Mouse (Mus musculus) bone marrow, adult 2 months (tissue): ENCODE data around the gene Chd3. TPM values are rescaled to one million over a fixed set of nuclear protein-coding genes. Genes with fewer than 3 reads are reported as not detected.
A peak's percentile ranks its signal among the peaks of the same experiment; 100 is the strongest.

Source experiments
- H3K27ac ChIP-seq: fragments of 200-500 bp; 2 replicates; pipeline ENCODE4 v1.5.1; 2012; ENCODE audit warnings: low read depth, mild to moderate bottlenecking, control low read depth, inconsistent platforms, low read length; ENCODE audit not compliant: control insufficient read depth, poor library complexity, insufficient read depth
- H3K4me1 ChIP-seq: fragments of 200-500 bp; 2 replicates; pipeline ENCODE4 v1.6.1; 2011; ENCODE audit warnings: low read length; ENCODE audit not compliant: control insufficient read depth, insufficient read depth
- H3K4me3 ChIP-seq: fragments of 200-500 bp; replicated peaks from 2 replicates; pipeline ENCODE3; 2011; ENCODE audit warnings: mild to moderate bottlenecking, low read depth, low read length, control low read depth; ENCODE audit not compliant: control insufficient read depth
- CTCF ChIP-seq: fragments of 200-500 bp; IDR thresholded peaks from 2 replicates; pipeline ENCODE4 v1.5.1; 2011; ENCODE audit warnings: low read length, control low read depth; ENCODE audit not compliant: control insufficient read depth, insufficient read depth
- POLR2A ChIP-seq: fragments of 200-500 bp; IDR thresholded peaks from 2 replicates; pipeline ENCODE4 v1.6.1; 2011; ENCODE audit warnings: low read depth, mild to moderate bottlenecking, control low read depth, low read length, borderline replicate concordance; ENCODE audit not compliant: control insufficient read depth
- WGBS: fragments of 180-500 bp; shearing (Covaris S2); methylation state at CpG from one replicate; pipeline ENCODE4 v1.1.7; 2018; 5-methylcytosine and 5-hydroxymethylcytosine counted together
- polyA plus RNA-seq: library from polyadenylated mRNA; stranded (reverse); fragments of >200 nt; gene quantifications from 2 replicates; pipeline ENCODE4 v1.2.4, GENCODE M21; 2011; ENCODE audit warnings: low replicate concordance; ENCODE audit not compliant: missing spikeins, insufficient read depth, insufficient read length

The Chd3 gene
- polyA plus RNA-seq, 1 experiment = 54.5 TPM

- TF ChIP-seq CTCF = no peak
- no peak for TF ChIP-seq POLR2A
- WGBS = 82% methylated on average over 12 of the region's 12 CpGs
Observed at GRCm38 (mm10) chr11:69401987-69402386, 32.8 kb upstream of the Chd3 start.

GRCm38 (mm10) chr11:69401210-69401637 lies 32.0 kb upstream of the Chd3 start:
- Histone ChIP-seq H3K27ac (no peak overlapping the region), H3K4me3 (no peak overlapping the region), H3K4me1 (peaks cover 4% of the 10 kb centered on the region; the same call in 1 of the 2 replicates)
- TF ChIP-seq POLR2A (peak; percentile 46; the same call in 1 of the 2 replicates), CTCF (peak; percentile 97)
- 25% methylated on average over 22 of the region's 22 CpGs for WGBS

More at GRCm38 (mm10) chr11:69401987-69402386, 32.8 kb upstream of the Chd3 start:
- H3K4me1 ChIP-seq = peaks cover 2% of the 10 kb centered on the region; the same call in 1 of the 2 replicates
- H3K4me3 ChIP-seq = no peak overlapping the region
- H3K27ac ChIP-seq = no peak overlapping the region

- Histone ChIP-seq H3K4me3 (no peak overlapping the region), H3K4me1 (peaks cover 4% of the 10 kb centered on the region; the same call in 1 of the 2 replicates)
- WGBS = 91% methylated on average over 25 of the region's 25 CpGs
Observed at GRCm38 (mm10) chr11:69400083-69400850, 31.1 kb upstream of the Chd3 start.

GRCm38 (mm10) chr11:69399201-69400082 lies 30.2 kb upstream of the Chd3 start:
- TF ChIP-seq POLR2A = no peak
- TF ChIP-seq CTCF = no peak
- H3K4me1 ChIP-seq = peaks cover 4% of the 10 kb centered on the region; the same call in 1 of the 2 replicates
- 93% methylated on average over 65 of the region's 66 CpGs for WGBS

More at GRCm38 (mm10) chr11:69400083-69400850, 31.1 kb upstream of the Chd3 start:
- TF ChIP-seq POLR2A = no peak
- TF ChIP-seq CTCF = no peak
- H3K27ac ChIP-seq = no peak overlapping the region

GRCm38 (mm10) chr11:69398486-69399200 lies 29.4 kb upstream of the Chd3 start:
- Histone ChIP-seq H3K27ac (no peak overlapping the region), H3K4me3 (no peak overlapping the region), H3K4me1 (peaks cover 4% of the 10 kb centered on the region; the same call in 1 of the 2 replicates)
- 88% methylated on average over 21 of the region's 21 CpGs for WGBS
- TF ChIP-seq CTCF (no peak), POLR2A (no peak)

More at GRCm38 (mm10) chr11:69399201-69400082, 30.2 kb upstream of the Chd3 start:
- no peak overlapping the region for H3K27ac ChIP-seq
- H3K4me3 ChIP-seq = no peak overlapping the region

- H3K4me1 ChIP-seq = peaks cover 4% of the 10 kb centered on the region; the same call in 1 of the 2 replicates
- WGBS = 55% methylated on average over 16 of the region's 16 CpGs
- no peak within 1 kb of the TSS for H3K27ac ChIP-seq
- TF ChIP-seq CTCF (no peak), POLR2A (no peak)
- no peak within 1 kb of the TSS for H3K4me3 ChIP-seq
Observed at GRCm38 (mm10) chr11:69398059-69398458, 28.9 kb upstream of the Chd3 start, which contains the start of gene Tmem88. Tmem88 (minus strand) TSS chr11:69398234.

- WGBS = 76% methylated on average over 24 of the region's 24 CpGs
- TF ChIP-seq CTCF (no peak), POLR2A (no peak)
- Histone ChIP-seq H3K4me1 (peaks cover 4% of the 10 kb centered on the region; the same call in 1 of the 2 replicates), H3K27ac (no peak overlapping the region), H3K4me3 (no peak overlapping the region)
Observed at GRCm38 (mm10) chr11:69397581-69398057, 28.4 kb upstream of the Chd3 start.
